Mouse (Mus musculus): ENCODE results near the gene Slc6a6. TPM values are rescaled to one million over a fixed set of nuclear protein-coding genes. Genes with fewer than 3 reads are reported as not detected.

Slc6a6 gene
- total RNA-seq, 2 experiments from 2014 or later = 134 to 137 TPM

DNA sequence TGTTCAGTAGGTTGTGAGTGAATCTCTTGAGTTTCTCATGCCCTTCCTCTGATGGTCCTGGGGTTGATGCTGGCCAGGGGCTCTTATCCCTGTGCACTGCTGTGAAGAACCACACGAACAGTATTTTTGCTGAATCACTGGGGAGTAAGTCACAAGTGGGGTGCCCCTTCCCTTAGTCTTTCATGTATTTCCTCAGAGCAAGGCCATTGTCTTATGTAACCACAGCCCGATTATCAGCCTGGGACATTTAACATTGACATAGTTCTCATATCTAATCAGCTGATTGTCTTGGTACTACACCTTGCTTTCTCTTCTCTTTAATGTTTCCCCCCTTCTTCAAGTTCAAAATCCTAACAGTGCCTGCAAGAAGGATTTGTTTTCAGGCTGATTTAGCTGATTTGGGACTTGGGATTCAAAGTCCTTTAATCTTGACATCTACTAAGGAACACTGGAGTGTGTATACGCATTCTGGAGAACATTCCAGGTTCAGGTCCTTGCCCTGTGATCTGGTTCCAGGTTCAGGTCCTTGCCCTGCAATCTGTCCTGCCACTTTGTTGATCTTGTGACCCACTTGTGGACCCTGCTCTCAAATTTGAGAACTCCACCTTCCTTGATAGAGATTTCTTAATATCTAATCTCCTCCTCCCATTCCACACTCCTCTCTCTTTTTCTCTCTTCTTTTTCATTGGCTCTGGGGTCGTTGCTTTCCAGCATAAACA, 15.8 kb downstream of the Slc6a6 start:
- no peak for DNase-seq (ENCODE audit: low spot score in 2 of 2)

GRCm38 (mm10) chr6:91700823-91701621, 17.2 kb downstream of the Slc6a6 start:
- no peak for DNase-seq (ENCODE audit: low spot score in 2 of 2)

GRCm38 (mm10) chr6:91703459-91703858, 19.6 kb downstream of the Slc6a6 start:
- no peak for DNase-seq (ENCODE audit: low spot score in 2 of 2)

GRCm38 (mm10) chr6:91704446-91704845, 20.6 kb downstream of the Slc6a6 start:
- no peak for DNase-seq (ENCODE audit: low spot score in 2 of 2)

DNA sequence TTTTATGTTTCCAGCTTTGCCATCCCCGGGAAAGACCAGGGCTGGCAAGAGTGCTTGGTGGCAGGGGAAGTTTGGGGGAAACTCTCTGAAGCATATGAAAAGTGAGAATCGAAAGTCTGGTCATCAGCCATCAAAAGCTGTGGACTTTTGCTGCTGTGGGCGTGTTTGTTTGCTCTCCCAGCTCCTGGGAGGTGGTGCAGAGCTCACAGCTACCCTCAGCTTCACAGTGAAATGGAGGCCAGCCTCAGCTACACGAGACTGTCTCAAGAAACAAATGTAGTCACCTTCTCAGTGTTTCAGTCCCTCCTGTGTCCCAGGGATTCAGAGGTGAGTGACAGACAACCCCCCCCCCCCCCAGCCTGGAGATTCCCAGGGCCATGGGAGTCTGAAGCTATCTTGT, 21.8 kb downstream of the Slc6a6 start:
- no peak for DNase-seq (ENCODE audit: low spot score in 2 of 2)

- no peak for DNase-seq (ENCODE audit: low spot score in 2 of 2)
Observed at GRCm38 (mm10) chr6:91706072-91706776, 22.4 kb downstream of the Slc6a6 start.

DNA sequence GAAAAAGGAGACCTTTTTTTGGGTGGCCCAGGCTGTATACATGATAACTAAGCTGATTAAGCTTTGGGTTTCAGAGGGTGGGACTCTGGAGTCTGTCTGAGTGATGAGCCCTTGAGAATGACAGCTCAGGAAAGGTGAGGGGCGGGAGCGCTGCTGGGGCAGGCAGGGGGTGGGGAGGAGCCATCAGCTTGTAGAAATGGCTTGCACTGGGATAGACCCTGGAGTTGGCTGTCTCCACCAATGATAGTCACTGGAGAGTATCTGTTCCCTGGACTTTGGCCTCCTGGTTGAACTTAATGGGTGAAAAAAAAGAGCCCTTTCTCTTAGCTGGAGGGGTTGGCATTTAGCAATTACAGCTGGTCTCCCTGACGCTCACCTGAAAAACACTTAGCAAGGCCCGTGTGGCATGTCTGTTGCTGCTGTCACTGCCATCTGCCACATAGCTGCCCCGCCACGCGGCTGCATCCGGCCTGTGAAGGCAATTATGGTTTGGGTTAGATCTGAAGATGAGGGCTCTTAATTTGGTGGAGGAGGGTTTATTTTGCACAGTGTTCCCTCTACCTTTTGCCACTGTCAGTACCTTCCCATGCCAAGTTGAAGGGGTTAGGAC, 23.5 kb downstream of the Slc6a6 start:
- DNase-seq (ENCODE audit: low spot score in 2 of 2) = no peak

DNA sequence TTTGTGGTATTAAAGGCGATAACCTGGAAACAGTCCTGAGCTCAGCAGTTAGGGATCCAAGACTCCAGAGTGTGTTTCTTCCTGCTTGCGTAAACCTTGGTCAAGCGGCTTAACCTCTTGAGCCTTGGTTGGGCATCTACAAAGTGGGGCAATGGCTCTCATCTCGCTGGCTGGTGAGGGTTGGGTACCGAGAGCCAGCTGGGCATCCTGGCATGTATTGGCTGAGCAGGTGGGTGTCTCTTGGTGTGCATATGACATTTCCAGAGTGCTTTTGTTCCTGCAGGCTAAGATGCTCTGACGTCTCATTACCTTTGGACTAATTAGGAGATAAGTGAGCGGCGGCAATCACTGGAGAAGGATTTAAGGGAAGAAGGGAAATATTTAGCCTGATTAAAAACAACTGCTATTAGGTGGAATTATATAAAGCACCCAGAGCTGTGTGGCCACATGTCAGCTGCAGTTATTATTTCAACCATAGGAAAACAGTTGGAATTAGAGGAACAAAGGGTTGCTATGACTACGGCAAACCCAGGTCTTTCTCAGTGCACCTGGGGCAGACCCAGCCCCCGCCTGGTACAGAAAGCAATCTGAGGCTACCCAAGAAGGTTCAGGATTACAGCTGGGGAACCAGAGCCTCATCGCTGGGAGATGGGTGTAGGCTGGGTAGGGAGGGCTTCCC, 24.2 kb downstream of the Slc6a6 start:
- no peak for DNase-seq (ENCODE audit: low spot score in 2 of 2)

- no peak for DNase-seq (ENCODE audit: low spot score in 2 of 2)
Observed at GRCm38 (mm10) chr6:91708919-91709318, 25.1 kb downstream of the Slc6a6 start.

DNA sequence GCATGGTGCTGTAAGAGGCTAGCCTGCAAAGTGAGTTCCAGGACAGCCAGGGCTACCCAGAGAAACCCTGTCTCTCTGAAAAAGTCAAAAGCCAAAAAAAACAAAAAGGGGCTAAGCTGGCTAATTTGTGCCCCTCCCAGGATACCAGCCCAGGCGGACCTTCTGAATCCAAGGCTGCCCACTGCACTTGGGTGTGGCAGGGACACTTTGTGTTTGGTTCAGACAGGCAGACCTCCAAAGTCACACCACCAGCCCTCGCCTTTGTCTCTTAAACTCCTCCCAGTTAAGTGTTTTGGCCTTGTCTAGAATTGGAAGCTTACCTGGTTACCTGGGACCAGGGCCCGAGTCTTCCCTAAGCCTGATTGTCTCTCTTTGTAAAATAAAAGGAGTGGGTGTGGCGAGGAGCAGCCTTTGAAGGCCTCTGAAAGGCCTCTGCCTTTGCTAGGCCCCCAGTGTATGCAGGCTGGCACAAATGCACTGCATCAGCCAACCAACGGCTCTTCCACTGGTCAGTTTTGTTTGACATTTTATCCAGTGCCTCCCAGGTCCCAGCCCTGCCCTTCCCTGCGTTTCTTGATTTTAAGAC, 26.6 kb downstream of the Slc6a6 start:
- DNase-seq (ENCODE audit: low spot score in 2 of 2) = no peak

GRCm38 (mm10) chr6:91712097-91712854, 28.4 kb downstream of the Slc6a6 start:
- no peak for DNase-seq (ENCODE audit: low spot score in 2 of 2)

DNA sequence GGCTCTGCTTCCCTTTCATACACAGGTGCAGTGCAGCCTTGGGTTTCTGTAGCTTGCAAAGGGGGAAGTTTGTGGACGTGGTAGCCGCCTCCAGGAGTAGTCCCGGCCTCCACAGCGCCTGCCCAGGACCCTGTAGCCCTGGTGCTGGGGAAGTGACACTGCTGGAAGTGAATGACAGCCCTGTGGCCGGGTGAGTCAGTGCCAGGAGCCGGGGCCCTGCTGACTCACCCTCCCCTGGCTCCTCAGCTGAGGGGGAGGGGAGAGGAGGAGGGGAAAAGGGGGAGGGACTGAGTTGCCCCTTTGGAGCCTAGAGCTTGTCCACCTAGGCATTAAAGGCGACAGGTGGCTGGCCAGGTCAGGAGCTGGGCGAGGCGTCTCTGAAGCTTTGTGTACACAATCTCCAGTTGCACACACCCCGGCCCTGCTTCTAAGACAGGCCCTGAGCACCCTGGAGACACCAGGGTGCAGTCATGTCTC, 29.0 kb downstream of the Slc6a6 start:
- DNase-seq (ENCODE audit: low spot score in 2 of 2) = peak; percentile 44 to 47

DNA sequence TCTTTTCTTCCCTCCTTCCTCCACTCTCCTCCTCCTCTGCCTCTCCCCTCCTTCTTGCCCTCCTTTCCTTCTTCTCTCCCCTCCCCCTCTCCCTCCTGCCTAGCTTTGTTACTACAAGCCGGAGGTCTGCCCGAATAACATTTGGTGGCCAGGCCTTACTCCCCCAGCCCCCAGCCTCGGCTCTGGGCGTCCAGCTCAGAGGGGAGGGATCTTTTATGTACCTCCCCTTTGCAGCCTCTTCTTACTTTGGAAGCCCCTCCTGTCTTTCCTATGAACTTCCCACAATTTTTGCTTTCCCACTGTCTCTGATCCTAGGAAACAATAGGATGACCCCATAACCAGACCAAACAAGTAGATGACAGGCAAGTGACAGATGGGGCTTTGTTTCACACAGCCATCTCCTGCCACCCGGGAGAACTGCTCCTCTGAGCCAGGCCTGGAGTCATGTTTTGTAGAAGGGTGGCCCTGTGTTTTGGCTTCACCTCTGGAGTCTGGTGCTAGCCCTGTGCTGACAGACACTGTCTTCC, 29.6 kb downstream of the Slc6a6 start:
- no peak for DNase-seq (ENCODE audit: low spot score in 2 of 2)

GRCm38 (mm10) chr6:91715023-91715422, 31.2 kb downstream of the Slc6a6 start:
- no peak for DNase-seq (ENCODE audit: low spot score in 2 of 2)

- no peak for DNase-seq (ENCODE audit: low spot score in 2 of 2)
Observed at GRCm38 (mm10) chr6:91715988-91716810, 32.3 kb downstream of the Slc6a6 start.

DNA sequence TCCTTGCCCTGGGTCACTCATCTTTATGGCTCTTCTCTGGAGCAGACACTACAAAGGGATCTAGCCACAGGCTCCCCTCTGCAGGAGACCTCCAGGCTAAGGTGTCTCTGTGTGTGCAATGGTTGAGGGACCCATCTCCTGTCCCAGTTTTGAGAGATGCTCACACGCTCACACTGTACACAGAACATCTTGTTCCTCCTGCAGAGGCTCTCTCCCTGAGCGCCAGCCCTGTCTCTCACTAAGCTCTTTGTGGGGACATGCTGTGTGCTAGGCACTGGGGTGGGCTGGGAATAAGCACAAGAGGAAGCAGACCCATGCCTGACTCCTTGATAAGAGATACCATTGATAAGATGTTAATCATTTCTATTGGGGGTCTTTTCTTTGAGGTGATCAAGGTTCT, 34.2 kb downstream of the Slc6a6 start:
- no peak for DNase-seq (ENCODE audit: low spot score in 2 of 2)

GRCm38 (mm10) chr6:91718603-91719002, 34.8 kb downstream of the Slc6a6 start:
- no peak for DNase-seq (ENCODE audit: low spot score in 2 of 2)

DNA sequence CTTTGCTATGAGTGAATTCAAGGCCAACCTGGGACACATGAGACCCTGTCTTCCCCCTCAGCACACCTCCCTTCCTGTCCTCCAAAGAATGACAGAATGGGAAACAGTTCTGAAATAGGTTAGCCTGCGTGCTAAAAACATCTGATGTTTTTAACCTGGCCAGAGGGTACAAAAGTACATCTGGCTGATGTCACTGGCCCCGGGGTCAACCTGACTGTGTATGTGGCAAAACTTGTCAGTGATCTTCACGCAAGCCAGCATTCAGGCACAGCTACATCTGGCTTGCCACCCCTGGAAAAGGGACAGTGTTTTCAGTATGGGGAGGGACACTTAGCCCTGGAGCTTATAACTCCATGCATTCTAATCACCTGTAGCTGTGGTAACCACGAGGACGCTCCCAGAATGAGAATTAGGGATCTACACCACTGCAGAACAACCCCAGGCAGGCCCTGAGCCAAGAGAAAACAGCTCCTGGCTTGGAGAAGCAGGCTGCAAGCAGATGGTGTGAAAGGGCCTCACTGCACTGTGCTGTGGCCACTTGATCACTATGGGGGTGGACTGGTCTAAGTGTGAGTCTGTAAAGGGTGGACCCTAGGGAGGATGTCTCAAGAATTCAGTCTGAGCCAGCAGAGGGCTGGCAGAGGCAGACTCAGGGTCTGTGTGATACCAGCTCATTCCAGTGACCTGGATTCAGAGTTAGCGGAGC, 35.3 kb downstream of the Slc6a6 start:
- DNase-seq (ENCODE audit: low spot score in 2 of 2) = peak; percentile 57 to 82
